Comparison of ENCODE assay signal across 17 mouse cellular contexts in the genomic region with DNA sequence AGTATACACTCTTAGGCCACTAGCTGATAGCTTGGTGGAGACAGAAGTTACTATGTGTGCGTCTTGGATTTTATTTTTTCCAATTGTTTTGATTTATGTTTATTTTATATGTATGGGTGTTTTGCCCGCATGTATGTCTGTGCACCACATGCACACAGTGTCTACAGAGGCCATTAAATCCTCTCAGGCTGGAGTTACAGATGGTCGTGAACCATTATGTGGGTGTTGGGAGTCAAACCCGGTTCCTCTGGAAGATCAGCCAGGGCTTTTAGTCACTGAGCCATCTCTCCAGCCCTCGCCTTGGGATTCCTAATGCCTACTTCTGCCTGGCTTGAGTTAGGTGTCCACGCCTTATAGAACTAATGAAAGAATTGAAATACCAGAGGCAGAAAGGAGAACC. TPM values are rescaled to one million over a fixed set of nuclear protein-coding genes. Genes with fewer than 3 reads are reported as not detected.
"Had no signal": no experiment of that assay in that cellular context is flagged by ENCODE, and none has a peak within 500 bp of the region (broad histone marks: within the 10 kb centered on the region; RNA-seq: fewer than 3 reads in every experiment).

No protein-coding gene starts in this region.

- H3K4me3 ChIP-seq: lung, embryonic 15.5 days; megakaryocyte, embryonic 14.5 days; midbrain, embryonic 13.5 days; midbrain, embryonic 15.5 days; neural tube, embryonic 12.5 days; stomach, embryonic 15.5 days had no signal

- ATAC-seq: lung, postnatal 0 days; midbrain, embryonic 13.5 days; midbrain, embryonic 15.5 days had no signal

- H3K27ac ChIP-seq: lung, embryonic 15.5 days; macrophage; midbrain, embryonic 13.5 days; midbrain, embryonic 15.5 days; neural tube, embryonic 12.5 days; stomach, embryonic 15.5 days; stomach, postnatal 0 days had no signal

- DNase-seq: lung, adult 2 months; lung, postnatal 14 days; lung, postnatal 36 days; thymus, adult 2 months; thymus, postnatal 25 days had no signal

RNA-seq across cellular contexts. Expression of a gene that starts 4.6 kb away (rescaled TPM):
- total RNA-seq: megakaryocyte progenitor cell, adult 5-6 weeks; monocyte, adult 5-6 weeks; neutrophil, adult 5-6 weeks had no signal
